Mouse (Mus musculus) midbrain, embryonic 10.5 days (tissue): ENCODE data around the gene Ror2. TPM values are rescaled to one million over a fixed set of nuclear protein-coding genes. Genes with fewer than 3 reads are reported as not detected.

Experiments used
- DNase-seq: peaks from one replicate; pipeline ENCODE4 v3.0.0-alpha.2; 2017; ENCODE audit warnings: low spot score
- H3K27ac ChIP-seq: fragments of 300-500 bp; sonication (generic); replicated peaks from 2 replicates; pipeline ENCODE4 v1.5.1; 2016; ENCODE audit warnings: mild to moderate bottlenecking
- H3K27me3 ChIP-seq: fragments of 300-500 bp; sonication (generic); 2 replicates; pipeline ENCODE4 v1.6.1; 2016; ENCODE audit warnings: low read depth, mild to moderate bottlenecking; ENCODE audit not compliant: poor library complexity, severe bottlenecking
- H3K36me3 ChIP-seq: fragments of 300-500 bp; sonication (generic); 2 replicates; pipeline ENCODE4 v1.6.1; 2016; ENCODE audit warnings: mild to moderate bottlenecking, moderate library complexity
- H3K4me1 ChIP-seq: fragments of 300-500 bp; sonication (generic); 2 replicates; pipeline ENCODE4 v1.6.1; 2016
- H3K4me3 ChIP-seq: fragments of 300-500 bp; sonication (generic); 2 replicates; pipeline ENCODE4 v1.5.1; 2016; ENCODE audit warnings: mild to moderate bottlenecking, moderate library complexity
- H3K9me3 ChIP-seq: fragments of 300-500 bp; sonication (generic); replicated peaks from 2 replicates; pipeline ENCODE4 v1.6.1; 2016; ENCODE audit warnings: mild to moderate bottlenecking
- WGBS: fragments of 180-500 bp; shearing (Covaris S2); methylation state at CpG from one replicate; pipeline ENCODE4 v1.1.7; 2016; 5-methylcytosine and 5-hydroxymethylcytosine counted together
- polyA plus RNA-seq: library from polyadenylated mRNA; unstranded; fragments of >200 nt; fragmentation: Nextera tagmentation; extraction: Ambion mirVana; gene quantifications from 2 replicates; pipeline ENCODE4 v1.2.1, GENCODE M21; 2016

Gene Ror2
- polyA plus RNA-seq, 1 experiment from 2014 or later, result 11.0 TPM

DNA sequence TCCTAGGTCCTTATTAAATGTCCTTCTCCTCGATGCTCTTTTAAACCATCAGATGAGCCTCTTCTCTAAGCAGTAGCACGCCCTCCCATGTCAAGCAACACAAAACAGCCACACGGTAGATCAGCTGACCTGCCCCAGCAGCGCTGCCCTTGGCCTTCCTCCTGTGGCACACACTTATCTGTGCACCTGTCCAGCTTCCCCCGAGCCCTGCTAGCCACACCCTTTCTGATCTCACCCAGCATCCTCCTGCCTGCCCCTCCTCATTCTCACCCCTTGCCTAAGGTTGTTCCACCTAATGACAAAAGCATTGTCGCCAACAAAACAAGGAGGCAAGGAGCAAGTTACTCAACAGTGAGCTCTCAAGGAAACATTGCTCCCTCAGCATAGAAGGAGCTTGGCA is 18.1 kb downstream of the Ror2 start:
- DNase-seq, result no peak
- H3K4me1 ChIP-seq, result peaks cover 15% of the 10 kb centered on the region
- no peaks in the 10 kb centered on the region for H3K36me3 ChIP-seq
- peak overlapping the region; percentile 38; the same call in 1 of the 2 replicates for H3K27ac ChIP-seq
- H3K9me3 ChIP-seq, result no peaks in the 10 kb centered on the region
- H3K27me3 ChIP-seq, result no peaks in the 10 kb centered on the region
- no peak overlapping the region for H3K4me3 ChIP-seq
- WGBS, result 88% methylated on average over 6 of the region's 6 CpGs

DNA sequence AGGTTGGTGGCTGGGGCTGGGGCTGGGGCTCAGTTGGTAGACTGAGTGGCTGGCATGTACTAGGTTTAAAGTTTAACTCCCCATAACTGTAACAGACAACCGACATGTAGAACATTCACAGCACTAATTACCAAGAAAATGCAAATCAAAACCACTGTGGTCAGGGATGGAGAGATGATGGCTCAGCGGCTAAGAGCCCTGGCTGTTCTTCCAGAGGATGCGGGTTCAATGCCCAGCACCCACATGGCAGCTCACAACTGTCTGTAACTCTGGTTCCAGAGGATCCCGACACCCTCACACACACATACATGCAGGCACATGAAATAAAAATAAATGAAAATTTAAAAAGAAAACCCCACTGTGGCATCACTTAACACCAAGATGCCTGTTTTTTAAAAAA is 18.8 kb downstream of the Ror2 start:
- no peaks in the 10 kb centered on the region for H3K27me3 ChIP-seq
- no peak overlapping the region for H3K4me3 ChIP-seq
- no peaks in the 10 kb centered on the region for H3K36me3 ChIP-seq
- 96% methylated on average over 4 of the region's 4 CpGs for WGBS
- no peaks in the 10 kb centered on the region for H3K9me3 ChIP-seq
- DNase-seq, result no peak
- peaks cover 22% of the 10 kb centered on the region for H3K4me1 ChIP-seq
- no peak overlapping the region for H3K27ac ChIP-seq

DNA sequence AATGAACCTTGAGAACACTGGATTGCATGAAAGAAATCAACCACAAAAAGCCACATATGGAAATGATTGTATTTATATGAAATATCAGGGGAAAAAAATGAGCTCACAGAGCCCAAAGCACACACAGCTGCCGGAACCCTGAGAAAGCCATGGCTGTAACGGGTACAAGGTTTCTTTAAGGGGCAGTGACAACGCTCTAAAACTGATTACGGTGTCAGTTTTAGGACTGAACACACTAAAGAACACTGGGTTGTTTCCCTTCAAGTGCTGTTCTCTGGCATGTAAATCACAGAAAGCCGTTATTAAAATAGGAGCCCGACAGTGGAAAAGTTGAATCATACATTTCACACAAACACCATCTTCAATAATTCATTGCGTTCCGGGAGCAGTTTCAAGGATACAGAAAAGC is 19.4 kb downstream of the Ror2 start:
- Histone ChIP-seq H3K4me3 (no peak overlapping the region), H3K4me1 (peaks cover 22% of the 10 kb centered on the region), H3K27me3 (no peaks in the 10 kb centered on the region), H3K9me3 (no peaks in the 10 kb centered on the region), H3K27ac (no peak overlapping the region), H3K36me3 (no peaks in the 10 kb centered on the region)
- DNase-seq, result no peak
- WGBS, result 93% methylated on average over 8 of the region's 8 CpGs

DNA sequence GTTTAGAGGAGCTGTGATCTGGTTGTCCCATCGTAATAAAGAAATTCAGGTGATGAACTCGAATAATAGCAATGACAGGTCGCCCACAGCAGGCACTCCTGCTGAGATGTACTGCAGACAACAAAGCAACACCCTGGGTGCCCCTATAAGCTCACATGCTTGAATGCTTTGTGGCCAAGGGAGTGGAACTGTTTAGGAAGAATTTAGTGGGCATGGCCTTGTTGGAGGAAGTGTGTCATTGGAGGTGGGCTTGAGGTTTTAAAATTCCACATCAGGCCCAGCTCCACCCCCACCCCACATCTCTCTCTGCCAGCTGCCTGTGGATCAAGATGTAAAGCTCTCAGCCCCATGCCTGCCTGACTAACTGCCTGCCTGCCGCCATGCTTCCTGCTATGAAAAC is 21.0 kb downstream of the Ror2 start:
- H3K4me1 ChIP-seq, result peaks cover 35% of the 10 kb centered on the region
- H3K4me3 ChIP-seq, result no peak overlapping the region
- WGBS, result 80% methylated on average over 4 of the region's 4 CpGs
- no peak overlapping the region for H3K27ac ChIP-seq
- no peaks in the 10 kb centered on the region for H3K27me3 ChIP-seq
- DNase-seq, result no peak
- H3K9me3 ChIP-seq, result no peaks in the 10 kb centered on the region
- no peaks in the 10 kb centered on the region for H3K36me3 ChIP-seq

DNA sequence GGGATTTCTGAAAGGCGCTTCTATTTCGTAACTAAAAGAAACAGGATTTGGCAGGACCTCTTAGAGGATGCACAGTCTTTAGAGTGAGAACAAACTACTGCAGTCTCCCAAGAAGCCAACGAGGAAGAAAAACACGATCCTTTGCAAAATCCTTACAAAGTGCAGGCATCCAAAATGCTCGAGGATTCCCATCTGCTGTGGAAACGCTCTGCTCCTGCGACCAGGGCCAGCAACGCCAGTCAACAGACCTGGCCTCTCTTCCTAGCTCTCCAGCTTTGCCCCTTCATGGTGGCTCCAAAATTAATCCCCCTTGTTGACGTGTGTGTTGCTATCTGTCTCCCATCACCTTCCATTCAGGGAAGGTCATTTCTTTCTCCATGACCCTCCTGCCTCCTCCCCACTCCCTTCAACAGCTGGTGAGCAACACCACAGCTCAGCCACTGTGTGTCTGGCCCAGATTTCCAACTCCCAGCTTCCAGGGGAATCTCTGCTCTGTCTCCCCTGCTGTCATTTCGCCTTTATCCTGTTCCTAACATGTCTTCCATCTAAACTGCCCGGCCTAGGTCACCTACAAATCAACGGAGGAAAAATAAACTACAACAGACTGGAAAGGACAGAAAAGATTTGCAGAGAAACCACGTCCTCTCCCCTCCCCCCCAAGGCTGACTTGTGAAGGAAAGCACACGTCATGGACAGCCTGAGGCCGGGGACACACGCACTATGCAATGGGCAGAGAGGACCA is 23.2 kb downstream of the Ror2 start:
- Histone ChIP-seq H3K27me3 (no peaks in the 10 kb centered on the region), H3K36me3 (no peaks in the 10 kb centered on the region), H3K9me3 (no peaks in the 10 kb centered on the region), H3K27ac (no peak overlapping the region), H3K4me3 (no peak overlapping the region), H3K4me1 (peaks cover 32% of the 10 kb centered on the region)
- 85% methylated on average over 16 of the region's 16 CpGs for WGBS
- no peak for DNase-seq

DNA sequence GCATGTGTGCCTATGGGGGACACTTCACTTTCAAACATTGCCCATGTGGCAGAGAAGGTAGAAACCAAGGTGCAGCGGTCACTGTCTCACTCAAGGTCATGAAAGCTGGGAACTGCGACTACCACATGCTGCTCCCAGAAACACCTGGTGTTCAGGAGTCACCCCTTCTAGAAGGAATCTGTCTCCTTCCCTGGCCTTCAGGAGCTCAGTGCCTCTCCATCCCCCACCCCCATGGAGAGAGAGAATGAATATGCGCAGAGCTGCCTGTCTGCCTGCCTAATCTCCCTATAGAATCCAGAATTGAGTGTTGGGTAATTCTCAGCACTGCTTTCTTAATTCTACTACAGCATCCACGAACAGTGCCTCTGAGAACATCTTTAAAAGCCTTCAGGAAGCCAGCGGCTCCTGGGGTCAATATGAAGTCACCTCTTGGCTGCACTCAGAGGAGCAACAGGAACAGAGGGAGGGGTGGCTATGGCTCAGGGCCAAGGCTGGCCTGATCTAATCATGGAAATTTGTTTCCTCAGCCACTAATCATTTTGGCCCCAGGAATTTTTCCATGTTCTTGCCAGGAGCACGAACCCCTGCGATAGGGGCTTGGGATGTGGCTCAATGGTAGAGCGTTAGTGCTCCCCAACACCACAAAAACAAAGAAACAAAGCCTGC is 24.7 kb downstream of the Ror2 start:
- no peak for DNase-seq
- Histone ChIP-seq H3K36me3 (no peaks in the 10 kb centered on the region), H3K4me1 (peaks cover 32% of the 10 kb centered on the region), H3K4me3 (no peak overlapping the region), H3K27me3 (no peaks in the 10 kb centered on the region), H3K9me3 (no peaks in the 10 kb centered on the region), H3K27ac (no peak overlapping the region)
- 75% methylated on average over 8 of the region's 8 CpGs for WGBS

DNA sequence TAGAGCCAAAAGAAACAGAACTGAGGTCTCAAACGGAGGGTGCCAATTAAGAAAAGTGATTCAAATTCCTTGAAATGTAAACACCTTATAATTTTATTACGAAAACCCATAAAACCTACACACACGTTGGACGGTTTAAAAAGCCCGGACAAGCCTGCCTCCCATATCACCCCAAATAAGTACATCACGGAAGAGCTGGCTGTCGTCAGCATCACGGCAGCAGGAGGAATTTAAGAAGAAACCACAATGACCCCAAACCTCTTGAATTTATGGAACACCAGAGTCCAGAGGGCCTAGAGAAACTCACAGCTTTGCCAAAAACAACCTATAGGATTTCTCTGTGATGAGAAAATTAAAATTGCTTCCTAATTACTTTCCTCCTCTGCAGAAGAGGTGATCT is 27.0 kb downstream of the Ror2 start:
- H3K9me3 ChIP-seq, result no peaks in the 10 kb centered on the region
- H3K4me3 ChIP-seq, result no peak overlapping the region
- H3K36me3 ChIP-seq, result no peaks in the 10 kb centered on the region
- 85% methylated on average over 8 of the region's 8 CpGs for WGBS
- no peak overlapping the region for H3K27ac ChIP-seq
- peaks cover 32% of the 10 kb centered on the region for H3K4me1 ChIP-seq
- DNase-seq, result no peak
- no peaks in the 10 kb centered on the region for H3K27me3 ChIP-seq

DNA sequence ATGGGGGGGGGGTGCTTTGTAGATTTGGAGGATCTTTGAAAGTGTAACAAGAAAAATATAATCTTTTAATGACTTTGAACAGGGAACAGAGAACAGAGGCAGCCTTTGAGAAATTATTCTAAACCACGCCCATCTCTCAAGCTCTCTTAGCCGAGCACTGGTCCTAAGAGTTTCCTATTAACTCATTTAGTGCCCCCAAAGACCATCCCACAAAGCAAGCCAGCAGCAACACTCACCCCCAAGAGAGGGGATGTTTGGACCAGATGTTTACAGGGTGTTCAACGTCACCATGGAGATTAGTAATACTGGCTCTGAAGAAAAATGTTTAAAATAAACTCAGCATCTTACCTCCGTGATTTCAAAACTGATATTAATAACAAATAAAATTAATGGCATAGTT is 27.4 kb downstream of the Ror2 start:
- DNase-seq, result no peak
- 69% methylated on average over 4 of the region's 4 CpGs for WGBS
- Histone ChIP-seq H3K9me3 (no peaks in the 10 kb centered on the region), H3K27ac (no peak overlapping the region), H3K27me3 (no peaks in the 10 kb centered on the region), H3K4me1 (peaks cover 32% of the 10 kb centered on the region), H3K36me3 (no peaks in the 10 kb centered on the region), H3K4me3 (no peak overlapping the region)

DNA sequence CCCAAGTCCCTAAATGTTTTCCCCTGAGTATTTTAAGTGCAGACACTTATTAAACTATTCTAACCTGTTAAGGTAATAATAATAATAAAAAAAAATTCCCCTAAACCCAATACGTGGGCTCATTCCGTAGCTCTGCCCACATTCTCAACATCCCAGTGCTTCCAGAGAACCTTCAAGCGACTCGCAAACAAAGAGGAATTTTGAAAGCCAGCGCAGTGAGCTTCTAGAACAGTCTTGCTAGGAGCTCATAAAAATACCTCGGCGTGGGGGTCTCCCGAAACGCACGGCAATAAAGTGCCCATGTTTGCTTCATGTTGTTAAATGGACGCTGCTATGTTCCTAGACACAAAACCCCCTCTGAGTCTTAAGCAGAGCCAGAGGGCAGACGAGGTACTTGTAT is 32.7 kb downstream of the Ror2 start:
- DNase-seq, result no peak
- H3K4me3 ChIP-seq, result no peak overlapping the region
- no peaks in the 10 kb centered on the region for H3K36me3 ChIP-seq
- H3K4me1 ChIP-seq, result peaks cover 15% of the 10 kb centered on the region
- 96% methylated on average over 12 of the region's 12 CpGs for WGBS
- H3K27ac ChIP-seq, result no peak overlapping the region
- no peaks in the 10 kb centered on the region for H3K9me3 ChIP-seq
- no peaks in the 10 kb centered on the region for H3K27me3 ChIP-seq

DNA sequence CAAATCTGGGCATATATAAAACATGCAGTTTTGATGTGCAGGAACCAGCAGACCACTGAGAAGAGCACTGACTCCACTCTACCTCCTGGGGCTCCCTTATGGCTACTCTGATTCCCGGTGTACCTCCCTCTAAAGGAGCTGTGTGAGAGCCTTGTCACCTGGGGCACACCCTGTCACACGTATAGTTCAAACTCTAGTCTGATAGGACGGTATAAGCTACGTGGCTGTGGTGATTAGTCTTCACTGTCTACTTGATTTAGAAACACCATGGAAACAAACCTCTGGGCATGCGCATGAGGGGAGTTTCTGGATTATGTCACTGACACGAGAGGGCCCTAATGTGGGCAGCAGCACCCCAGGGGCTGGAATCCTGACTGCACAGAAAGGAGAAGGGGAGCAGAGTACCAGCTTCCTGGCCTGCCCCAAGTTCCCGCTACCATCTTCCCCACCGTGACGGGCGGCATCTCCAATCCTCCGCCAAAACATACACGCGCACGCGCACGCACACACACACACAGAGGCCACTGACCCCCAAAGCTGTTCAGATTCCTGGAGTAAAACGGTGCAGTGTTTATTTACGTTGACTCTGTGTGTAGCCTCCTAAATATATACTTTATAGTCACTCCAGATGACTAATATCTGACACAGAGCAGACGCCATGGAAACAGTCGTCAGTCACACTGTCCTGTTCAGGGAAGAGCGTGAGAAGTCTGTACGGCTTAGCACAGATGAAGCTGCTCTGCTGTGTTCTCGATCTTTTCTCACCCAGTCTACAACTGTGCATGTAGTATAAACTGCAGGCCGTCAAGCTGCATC is 37.1 kb downstream of the Ror2 start:
- WGBS, result 87% methylated on average over 24 of the region's 24 CpGs
- no peaks in the 10 kb centered on the region for H3K9me3 ChIP-seq
- H3K27ac ChIP-seq, result no peak overlapping the region
- H3K4me1 ChIP-seq, result peaks cover 27% of the 10 kb centered on the region
- no peaks in the 10 kb centered on the region for H3K36me3 ChIP-seq
- H3K27me3 ChIP-seq, result no peaks in the 10 kb centered on the region
- DNase-seq, result no peak
- H3K4me3 ChIP-seq, result no peak overlapping the region

DNA sequence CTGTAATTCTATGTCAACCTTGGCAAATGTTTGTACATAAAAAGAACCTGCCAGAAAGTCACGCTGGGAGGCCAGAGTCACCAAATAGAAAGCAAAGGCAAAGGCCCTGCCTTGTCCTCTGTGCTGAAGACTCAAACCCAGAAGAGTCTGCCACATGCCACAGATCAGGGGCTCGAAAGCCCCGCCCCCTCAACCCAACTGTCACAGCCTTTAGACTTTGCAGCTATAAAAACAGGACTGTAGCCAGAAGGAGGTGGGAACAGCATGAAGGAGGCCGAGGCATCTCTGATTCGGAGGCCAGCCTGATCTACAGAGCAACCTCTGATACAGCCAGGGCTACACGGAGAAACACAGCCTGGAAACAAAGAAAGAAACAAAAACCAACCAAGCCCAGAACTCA is 37.8 kb downstream of the Ror2 start:
- H3K27ac ChIP-seq, result no peak overlapping the region
- no peak for DNase-seq
- no peaks in the 10 kb centered on the region for H3K9me3 ChIP-seq
- H3K27me3 ChIP-seq, result no peaks in the 10 kb centered on the region
- H3K4me1 ChIP-seq, result peaks cover 27% of the 10 kb centered on the region
- H3K4me3 ChIP-seq, result no peak overlapping the region
- H3K36me3 ChIP-seq, result no peaks in the 10 kb centered on the region
- WGBS, result 71% methylated on average over 6 of the region's 6 CpGs

DNA sequence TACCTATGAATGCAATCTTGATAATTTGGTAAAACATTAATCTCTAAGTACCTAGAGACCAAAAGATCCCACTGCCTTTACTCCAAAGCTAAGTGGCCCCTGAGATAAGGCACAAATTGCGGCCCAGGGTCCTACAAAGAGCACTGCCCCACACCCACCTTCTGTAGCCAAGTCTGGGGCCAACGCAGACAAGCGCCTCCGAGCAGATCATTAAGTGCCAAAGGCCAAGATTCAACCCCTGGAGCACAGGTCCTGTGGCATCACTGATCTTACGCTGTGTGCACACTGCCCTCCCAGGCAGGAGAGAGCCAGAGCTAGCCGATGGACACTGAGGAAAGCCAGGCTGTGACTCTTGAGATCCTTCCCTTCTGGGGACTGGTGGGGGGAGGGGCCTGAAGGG is 38.7 kb downstream of the Ror2 start:
- H3K4me1 ChIP-seq, result peaks cover 27% of the 10 kb centered on the region
- 84% methylated on average over 6 of the region's 6 CpGs for WGBS
- H3K27ac ChIP-seq, result no peak overlapping the region
- H3K9me3 ChIP-seq, result no peaks in the 10 kb centered on the region; the same call in 1 of the 2 replicates
- H3K36me3 ChIP-seq, result 0 out of 2 replicates have a peak, but pooled peaks cover 6% of the 10 kb centered on the region
- no peak for DNase-seq
- no peaks in the 10 kb centered on the region for H3K27me3 ChIP-seq
- H3K4me3 ChIP-seq, result no peak overlapping the region

DNA sequence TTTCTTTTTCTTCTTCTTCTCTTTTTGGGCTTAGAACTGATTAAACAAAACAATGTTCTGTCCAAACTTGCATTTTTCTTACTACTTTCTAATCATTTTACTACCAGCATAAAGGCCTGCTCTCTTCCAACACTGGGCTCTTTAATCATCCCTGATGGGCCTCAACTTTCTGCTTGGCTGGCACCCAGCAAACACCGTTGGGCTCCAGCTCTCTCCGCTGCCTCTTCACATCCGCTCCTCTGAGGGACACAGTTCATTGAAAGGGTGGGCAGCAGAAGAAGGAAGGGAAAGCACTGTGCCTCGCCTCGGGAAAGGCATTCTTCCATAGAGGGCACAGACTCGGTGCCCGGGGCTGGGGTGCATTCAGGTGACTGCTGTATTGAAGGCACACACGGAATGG is 41.8 kb downstream of the Ror2 start:
- Histone ChIP-seq H3K27me3 (no peaks in the 10 kb centered on the region), H3K27ac (no peak overlapping the region), H3K4me1 (peaks cover 23% of the 10 kb centered on the region), H3K9me3 (no peaks in the 10 kb centered on the region; the same call in 1 of the 2 replicates), H3K4me3 (no peak overlapping the region), H3K36me3 (0 out of 2 replicates have a peak, but pooled peaks cover 9% of the 10 kb centered on the region)
- no peak for DNase-seq
- WGBS, result 87% methylated on average over 8 of the region's 8 CpGs
